Mouse (Mus musculus): ENCODE results near the gene Arl8a.

Gene Arl8a

DNA sequence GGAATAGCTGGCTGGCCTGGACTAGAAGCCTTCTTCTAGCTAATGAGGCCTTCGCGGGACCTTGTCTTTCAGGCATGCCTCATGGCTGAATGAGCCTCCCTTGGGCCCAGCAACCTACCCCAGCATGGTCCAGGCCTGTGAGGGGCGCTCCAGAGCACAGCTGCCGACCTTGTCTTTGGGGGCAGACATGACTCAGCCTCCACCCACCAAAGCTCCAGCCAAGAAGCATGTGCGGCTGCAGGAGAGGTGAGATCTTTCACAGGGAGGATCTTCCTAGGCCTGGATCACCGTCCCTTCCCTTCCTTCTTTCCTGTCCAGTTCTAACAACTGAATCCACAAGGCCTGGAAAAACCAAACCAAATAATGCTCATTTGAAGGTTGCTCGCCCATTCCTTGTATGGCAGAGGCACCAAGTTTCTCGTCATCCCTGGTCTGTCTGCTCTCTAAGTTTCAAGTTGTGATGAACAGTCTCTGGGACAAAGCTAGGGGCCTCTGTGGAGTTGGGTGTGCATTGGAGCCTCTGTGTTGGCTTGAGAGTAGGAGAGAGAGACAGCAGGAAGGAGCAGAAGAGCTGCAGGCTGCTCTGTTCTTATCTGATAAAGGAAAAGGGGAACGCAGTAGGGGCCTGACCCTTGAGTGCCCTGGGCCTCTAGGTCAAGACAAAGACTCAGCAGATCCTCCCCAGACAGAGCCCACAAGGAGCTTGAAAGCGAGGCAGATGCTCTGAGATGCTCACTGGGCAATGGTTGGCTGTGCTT is 12.8 kb upstream of the Arl8a start:
- no peak for DNase-seq

DNA sequence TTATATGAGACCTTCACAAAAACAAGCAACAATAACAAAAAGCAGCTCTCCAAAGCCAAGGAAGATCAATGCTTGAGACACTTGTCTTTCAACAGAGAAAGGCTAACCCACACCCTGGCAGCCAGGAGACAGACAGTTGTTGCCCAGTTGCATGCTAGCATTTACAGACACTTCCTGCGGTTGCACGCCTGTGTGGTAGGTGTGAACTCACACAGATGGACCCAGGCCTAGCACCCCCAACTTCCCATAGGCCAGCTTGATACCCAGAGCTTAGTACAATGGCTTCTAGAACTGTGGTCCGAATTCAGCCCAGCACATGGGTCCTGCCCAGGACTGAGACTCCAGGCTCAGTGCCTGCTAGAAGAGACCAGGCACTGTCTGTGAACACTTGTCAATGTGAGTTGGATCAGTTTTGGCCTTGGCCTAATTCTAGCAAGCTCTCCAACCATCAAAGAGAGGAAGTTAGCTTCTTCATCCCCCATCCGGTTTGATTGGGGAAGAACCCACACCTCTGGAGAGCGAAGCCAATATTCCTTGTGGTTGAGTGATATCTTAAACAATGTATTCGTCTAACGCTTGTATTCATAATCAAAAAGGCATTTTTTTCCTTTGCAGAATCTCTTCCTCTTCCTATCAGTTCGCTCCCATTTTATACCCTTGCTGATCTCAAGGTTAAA is 11.4 kb upstream of the Arl8a start:
- no peak for DNase-seq

DNA sequence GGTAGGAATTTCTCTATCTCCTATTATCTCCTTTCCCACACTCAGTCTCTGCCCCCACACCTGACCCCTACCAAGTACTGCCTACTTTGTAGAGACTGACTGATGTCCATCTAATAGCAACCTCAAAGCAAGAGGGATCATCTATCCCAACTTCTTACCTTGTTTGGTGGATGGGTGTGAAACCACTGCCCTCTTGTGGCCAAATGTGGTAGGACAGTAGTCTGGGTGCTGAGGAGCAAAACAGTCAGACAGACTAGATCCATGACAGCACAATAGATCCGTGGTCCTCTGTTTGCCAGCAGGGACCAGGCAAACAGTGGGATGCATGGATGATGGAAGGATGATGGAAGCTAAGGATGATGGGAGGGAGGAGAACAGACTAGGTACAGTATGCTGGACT is 10.1 kb upstream of the Arl8a start:
- DNase-seq = peak; percentile 64 to 79

DNA sequence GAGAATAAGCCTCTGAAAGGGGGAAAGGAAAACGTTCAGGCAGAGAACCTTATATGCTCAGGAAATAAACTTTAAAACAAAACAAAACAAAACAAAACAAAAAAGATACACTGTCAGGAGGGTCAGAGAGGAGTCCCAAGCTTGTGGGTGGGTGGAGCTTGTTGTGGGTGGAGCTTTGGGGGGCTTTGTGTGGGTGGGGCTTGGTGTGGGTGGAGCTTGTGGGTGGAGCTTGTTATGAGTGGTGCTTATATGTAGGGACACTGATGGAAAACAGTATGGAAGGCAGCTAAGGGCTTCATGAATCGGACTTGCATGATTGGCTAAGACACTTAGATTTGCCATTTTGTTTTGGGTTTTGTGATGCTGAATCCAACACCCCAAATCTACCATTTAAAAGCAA is 6.7 kb upstream of the Arl8a start:
- no peak for DNase-seq

DNA sequence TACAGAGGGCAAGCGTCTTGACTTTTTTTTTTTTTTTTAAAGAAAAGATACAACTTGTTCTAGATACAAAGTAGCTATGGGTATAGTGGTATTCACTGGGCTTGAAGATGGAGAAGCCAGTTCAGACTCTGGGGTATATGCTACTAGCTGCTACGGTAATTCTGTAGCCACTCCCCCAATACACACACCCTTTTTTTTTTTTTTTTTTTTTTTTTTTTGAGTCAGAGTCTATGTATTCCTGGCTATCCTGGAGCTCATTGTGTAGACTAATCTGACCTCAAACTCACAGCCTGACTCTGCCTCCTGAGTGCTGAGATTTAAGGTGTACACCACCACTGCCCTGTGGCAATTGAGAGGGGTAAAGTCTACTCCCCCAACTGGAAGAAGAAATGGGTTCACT is 4.2 kb upstream of the Arl8a start:
- DNase-seq = no peak

DNA sequence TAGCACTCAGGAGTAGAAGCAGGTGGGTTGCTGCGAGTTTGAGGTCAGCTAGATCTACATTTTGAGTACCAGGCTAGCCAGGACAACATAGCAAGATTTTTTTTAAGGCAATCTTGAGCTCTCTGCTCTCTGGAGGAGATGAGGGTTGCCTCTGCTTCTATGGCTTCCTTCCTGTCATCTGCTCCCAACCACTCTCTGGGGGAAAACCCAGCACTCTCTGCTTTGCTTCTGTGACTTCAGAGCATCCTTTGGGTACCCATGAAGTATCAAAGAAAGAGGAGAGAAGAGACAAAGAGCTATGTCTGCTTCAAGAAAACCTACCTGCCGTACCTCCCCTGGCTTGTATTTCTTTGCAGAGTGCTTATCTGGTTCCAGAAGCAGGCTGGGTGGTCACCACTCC is 2.7 kb upstream of the Arl8a start:
- DNase-seq = no peak

DNA sequence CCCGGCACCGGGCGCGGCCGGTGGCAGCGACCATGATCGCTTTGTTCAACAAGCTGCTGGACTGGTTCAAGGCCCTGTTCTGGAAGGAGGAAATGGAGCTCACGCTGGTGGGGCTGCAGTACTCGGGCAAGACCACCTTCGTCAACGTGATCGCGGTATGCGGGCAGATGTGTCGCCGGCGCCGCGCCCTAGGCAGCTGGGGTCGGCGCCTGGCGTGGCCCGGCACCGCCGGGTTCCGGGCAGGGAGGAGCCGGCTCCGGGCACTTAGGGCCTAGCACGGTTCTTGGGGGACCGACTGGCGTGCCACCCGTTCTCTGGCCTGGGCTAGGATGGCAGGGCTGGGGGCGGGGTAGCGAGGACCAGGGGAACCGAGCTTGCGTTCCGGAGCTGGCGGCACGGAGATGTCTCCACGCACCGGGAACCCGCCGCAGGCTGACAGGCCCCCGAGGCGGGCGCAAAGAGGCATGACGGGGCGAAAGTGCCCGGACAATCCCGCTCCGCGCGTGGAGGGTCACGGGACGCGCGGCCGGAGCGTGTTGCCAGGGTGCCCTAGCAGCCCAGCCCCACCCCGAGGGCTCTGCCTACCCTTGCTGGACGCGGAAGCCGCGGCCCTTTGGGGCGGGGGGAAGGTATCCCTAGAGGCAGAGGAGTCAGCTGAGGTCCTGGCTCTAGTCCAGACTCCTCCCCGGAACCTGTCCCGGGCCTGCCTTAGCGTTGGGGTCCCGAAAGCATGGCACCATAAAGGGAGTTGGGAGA is 500 bp downstream of the Arl8a start:
- DNase-seq = peak; percentile 71 to 73

DNA sequence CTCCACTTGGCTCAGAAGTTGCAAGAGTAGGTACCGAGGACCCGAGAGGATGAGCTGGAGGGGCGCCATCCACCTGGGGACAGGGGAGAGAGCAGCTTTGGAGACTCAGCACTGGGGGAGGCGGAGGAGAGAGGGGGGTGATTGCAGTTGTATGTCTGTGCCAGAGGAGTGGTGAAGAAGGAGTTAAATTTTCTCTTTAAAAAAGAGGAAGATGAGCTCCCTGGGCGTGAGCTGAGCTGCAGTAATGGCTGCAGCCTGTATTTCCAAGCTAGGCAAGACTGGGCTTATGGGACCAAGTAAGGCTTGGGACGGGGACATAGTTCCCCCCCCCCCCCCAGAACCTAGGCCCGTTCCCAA is 1.1 kb downstream of the Arl8a start:
- no peak for DNase-seq

DNA sequence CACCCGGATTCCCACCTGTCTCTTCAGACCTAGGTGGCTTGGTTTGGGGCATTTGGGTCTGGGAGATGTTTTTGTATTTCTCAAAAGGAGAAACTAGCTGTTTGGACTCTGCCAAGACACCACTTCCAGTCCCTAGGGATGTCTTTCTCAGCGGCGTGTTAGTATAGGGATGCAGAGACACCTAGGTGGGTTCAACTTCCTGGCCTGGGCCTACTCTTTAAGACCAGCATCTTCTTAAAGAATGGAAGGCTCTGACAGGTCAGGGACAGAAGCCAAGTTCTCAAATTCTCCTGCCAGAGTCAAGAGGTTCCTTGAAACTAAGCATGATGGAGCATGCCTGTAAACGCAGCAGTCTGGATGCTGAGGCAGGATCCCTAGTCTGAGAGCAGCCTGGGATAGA is 1.9 kb downstream of the Arl8a start:
- DNase-seq = no peak

DNA sequence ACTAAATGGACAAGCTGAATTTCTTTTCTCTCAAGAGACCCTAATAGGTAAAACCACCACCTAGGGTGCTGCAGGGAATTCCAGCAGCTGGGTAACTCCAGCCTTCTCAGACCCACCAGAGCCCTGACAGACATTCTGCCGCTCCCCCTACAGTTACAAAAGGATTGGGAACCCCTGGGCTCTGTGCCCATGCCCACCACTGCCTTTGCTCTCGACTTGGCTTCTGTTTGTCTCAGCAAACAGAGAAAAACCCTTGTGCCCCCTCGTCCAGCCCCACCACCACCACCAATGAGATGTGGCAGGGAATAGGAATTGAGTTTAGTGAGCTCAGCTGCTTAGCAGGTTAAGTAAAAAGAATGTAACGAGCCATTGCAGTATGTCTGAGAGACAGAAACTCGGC is 2.4 kb downstream of the Arl8a start:
- no peak for DNase-seq

DNA sequence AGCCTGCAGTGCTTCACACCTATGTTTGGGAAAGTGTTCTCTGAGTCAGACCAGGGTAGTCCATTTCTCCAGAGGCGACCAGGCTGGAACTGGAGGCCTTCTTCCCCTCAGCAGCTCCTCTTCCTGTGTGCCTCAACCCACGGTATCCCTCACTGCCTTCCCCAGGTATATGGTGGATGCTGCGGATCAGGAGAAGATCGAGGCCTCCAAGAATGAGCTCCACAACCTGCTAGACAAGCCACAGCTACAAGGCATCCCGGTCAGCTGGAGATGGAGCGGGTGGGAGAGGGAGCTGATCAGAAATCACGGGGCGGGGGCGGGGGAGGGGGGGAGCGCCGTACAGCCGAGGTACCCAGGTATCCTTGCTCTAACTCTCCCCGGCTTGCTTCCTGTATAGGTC is 7.4 kb downstream of the Arl8a start:
- DNase-seq = no peak

DNA sequence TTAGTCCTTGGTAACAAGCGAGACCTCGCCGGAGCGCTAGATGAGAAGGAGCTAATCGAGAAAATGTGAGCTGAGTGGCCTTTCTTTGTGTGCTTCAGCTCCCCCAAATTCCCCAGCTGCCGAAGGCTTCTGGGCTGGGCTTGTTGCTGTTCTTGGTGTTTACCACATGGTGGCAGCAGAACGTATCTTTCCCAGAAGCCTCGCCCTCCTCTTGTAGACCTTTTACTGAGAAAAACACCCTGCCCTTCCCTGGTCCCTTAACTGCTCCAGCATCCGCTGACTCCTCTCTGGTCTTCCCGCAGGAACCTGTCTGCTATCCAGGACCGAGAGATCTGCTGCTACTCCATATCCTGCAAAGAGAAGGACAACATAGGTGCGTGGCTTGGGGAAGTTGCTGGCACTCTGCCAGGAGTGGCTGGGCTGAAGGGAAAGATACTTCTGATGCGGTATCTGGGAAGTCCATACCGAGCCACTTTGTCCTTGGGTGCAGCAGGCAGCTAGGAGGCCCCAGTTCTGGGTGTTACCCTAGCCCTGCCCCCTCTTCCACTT is 7.9 kb downstream of the Arl8a start:
- DNase-seq = peak; percentile 74 to 80

DNA sequence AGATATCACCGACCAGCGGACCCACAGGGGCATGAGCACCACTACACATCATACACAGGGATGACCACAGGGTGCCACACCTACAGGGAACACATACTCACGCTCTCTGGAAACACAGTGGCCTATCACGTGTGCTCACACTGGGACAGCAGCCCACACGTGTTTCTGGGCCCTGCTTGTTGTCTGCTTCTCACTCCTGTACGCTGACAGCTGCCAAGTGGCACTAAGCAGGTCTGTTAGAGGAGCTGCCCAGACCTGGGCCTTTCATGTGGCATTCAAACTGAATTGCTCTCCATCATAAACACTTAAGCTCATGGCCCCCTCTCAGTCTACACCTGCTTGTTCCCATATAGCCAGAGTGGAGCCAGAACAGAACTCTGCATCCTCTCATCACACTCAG is 9.7 kb downstream of the Arl8a start:
- no peak for DNase-seq

DNA sequence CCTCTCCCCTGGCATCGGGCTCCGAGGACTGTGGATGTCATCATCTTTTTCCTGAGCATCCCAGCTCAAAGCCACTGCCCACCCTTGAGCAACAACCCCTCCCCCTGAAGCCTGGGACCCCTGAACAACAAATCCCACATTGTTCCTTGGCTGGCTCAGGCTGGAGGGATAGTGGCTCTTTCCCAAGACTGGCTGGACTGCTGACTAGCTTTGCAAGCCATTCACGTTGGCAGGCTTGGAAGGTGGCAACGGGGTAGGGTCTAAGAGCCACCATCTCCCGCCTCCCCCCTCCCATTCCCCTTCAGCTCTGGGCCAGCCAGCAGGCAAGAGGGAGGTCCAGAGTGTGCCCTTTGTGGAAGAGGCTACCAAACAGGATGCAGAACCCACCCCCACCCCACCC is 12.0 kb downstream of the Arl8a start:
- no peak for DNase-seq

DNA sequence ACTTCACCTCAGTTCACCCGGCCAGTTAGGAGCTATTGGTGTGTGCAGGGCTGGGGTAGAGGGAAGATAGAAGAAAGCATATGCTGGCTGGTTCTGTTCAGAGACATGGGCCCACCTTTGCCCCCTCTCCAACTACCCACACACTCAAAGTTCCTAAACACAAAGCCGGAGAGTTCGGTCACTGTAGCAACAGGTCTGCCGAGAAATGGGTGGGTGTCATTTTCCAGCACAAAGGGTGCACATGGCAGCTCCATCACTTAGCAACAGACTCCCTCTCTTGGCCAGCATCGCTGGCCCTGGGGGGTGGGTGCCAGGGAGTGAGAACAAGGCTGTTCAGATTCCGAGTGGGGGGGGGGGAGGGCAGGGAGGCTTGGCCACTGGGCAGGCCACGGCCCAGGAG is 12.4 kb downstream of the Arl8a start:
- no peak for DNase-seq

DNA sequence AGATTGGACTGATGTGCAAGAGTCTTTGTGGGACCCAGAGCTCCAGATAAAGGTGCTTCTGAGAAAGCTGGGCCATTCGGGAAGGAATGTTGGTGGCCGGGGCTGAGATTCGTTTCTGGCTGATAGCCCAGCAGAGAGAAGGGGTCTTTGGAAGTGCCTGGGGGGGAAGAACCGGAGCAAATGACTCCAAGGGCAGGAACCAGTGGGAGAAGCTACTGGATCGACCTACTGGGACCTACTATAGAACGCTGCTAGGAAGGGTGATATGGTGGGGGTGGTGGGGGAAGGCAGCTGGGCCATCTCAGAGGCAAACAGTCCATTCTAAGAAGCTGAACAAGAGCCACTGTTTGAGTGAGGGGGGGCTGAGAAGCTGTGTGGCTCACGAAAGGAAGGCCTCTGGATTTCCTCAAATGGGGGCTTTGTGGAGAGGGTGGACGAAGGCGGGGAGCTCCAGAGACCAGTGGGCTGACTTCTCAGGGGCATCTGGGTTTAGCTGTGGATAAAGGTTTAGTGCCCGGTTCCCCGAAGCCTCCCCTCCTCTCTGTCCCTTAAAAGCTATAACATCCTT is 13.0 kb downstream of the Arl8a start:
- DNase-seq = no peak

DNA sequence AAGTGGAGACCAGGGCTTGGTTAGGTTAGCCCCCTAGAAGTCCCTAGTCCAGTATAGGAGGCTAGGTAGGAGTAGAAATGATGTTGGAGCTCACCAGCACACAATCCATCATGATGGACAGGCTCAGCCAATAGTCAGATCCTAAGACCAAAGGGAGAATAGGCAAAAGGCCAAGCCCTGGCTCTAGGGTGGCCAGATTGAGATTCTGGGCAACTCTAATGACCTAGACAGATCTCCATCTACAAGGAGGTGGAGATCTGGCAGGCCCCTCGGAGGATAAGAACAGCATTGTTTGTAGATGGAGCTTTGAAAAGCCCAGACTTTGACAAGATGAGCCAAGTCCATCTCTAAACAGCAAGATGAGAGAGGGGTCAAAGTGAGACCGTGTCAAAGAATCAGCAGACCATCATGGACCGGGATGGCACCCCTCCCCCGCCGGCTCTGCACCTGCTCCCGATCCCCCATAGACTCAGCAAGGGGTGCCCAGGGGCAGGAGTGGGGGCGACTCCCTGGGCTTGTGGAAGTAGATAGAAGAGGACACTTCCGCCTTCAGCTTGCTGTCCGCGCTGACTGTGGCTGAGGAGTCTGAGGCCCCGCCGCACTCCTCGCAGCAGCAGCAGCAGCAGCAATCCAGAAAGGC is 13.9 kb downstream of the Arl8a start:
- no peak for DNase-seq

DNA sequence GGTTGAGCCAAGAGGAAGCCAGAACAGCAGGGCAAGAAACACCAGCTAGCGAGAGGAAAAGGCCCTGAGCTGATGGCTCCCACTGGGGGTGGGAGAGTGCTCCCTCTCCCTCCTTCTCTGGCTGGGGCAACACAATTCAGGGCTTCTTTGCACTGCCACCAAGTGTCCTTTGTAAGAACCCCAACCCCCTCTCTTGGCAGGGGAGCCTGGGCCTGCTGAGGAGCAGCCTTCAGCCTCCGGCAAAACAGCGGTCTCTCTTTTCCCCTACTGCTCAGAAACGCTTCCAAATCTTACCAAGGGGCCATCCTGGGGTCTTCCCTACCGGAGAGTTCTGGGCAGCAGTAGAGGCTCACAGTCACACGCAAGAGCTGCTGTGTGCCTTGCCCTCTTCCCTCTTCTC is 16.1 kb downstream of the Arl8a start:
- DNase-seq = peak in 1 of 2 experiments; percentile 36

DNA sequence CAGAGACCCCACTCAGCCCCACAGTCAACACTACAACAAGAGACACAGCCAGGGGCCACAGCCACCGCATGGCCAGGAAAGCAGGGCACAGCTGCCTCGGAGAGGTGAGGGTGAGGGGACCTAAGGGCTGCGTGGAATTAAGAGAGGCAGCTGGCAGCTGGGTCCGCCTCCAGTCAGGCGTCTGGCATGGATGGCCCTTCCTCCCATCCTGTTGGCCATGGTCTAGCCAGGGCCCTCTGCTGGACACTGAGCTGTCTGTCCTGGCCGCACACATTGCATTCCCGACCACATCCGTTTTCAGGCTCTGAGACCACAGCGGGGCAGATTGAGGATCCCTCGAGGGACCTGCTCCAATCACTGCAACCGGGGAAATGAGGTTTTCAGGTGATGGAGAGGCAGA is 20.8 kb downstream of the Arl8a start, which contains the start of gene Gpr37l1:
Gpr37l1 (minus strand) TSS at position 247 of the 400 bp plus-strand sequence.
- DNase-seq = peak in 1 of 2 experiments; percentile 40

DNA sequence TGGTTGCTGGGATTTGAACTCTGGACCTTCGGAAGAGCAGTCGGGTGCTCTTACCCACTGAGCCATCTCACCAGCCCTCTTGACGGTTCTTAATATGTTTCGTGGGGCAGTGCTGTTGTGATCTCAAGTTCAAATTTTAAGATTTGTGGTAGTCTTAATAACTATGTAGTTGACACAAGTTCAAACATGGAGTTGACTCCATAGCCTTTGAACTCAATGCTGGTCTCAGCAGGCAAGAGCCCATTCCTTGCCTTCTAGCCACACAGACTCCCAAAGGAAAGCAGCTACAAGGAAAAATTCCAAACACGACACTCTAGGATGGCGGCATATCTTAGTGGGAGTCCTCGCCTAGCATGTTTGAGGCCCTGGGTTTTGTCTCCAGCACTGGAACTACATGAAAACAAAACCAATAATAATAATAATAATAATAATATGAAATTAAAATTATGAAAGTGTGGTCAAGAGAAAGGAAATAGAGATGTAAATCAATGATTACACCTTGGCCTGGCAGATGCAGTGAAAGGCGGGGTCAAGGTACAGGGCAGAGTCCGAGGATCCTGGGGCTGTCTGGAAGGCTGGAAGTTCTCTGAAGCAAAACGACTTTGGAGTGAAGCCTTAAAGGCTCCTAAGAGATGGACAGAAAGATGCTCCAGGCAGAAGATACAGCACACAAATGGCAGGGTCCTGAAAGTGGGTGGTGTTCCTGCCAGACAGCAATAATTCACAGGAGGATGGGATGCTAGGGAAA is 22.0 kb downstream of the Arl8a start:
- DNase-seq = no peak

DNA sequence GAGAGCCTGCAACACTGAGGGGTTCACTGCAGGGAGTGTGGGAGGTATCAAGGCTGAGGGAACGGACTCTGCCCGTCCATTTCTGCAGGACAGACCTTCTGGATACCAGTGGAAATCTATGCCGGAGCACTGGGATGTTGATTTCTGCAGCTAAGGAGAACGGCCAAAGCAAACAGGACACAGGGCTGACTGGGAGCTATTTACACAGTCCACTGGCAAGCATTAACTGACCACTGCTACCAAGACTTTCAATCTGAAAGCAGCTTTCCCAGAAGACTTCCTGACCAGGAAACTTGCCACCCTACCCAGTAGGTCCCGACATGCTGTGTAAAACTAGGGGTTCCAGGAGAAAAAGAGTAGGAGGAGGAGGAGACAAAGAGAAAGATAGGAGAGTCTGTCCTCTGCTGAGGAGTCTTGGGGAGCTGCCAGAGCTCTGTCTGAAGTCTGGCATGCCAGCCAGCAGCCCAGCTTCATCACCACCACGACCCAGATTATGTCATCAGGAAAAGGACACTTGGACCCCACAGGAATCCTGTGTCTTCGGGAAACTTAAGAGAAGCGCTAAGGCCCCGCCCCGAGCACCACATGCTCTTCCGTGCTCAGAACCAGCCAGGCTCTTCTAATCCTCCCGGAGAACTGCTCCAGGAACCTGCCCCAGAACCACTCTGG is 23.1 kb downstream of the Arl8a start:
- DNase-seq = peak; percentile 39 to 41

Data from cerebellum, postnatal 36 days (tissue).